Mouse (Mus musculus): ENCODE results near the gene Dync1i2. TPM values are rescaled to one million over a fixed set of nuclear protein-coding genes. Genes with fewer than 3 reads are reported as not detected.

Dync1i2 gene
- total RNA-seq, 4 experiments from 2014 or later: 38.5 to 42.1 (median 41.1) TPM

DNA sequence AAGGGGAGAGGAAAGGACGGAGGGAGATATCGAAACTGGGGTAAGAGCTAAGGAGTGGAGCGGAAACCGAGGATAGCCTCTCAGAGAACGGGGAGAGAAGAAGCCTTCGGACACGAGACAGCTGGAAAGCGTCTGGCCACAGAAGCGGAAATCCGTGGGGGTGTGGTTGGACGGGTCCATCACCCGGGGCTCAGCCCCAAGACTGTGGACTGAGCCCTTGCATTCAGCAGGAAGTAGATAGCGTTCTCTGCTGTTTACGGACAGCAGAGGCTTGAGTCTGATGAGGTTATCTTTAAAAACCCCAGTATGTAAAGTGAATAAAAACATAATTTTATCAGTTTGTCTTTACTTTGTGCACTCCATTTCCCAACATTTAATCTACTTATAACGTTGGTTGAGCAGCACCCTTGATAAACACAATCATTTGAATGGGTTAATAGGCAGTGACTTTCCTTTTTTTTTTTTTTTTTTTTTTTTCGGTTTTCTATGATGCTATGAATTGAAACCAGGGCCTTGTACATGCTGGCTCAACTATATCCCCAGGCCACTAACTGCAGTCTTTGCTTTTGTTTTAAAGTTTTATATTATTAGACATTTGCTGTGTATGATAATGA is 7.6 kb upstream of the Dync1i2 start:
- no peak for DNase-seq (ENCODE audit: low spot score in 2 of 2)

DNA sequence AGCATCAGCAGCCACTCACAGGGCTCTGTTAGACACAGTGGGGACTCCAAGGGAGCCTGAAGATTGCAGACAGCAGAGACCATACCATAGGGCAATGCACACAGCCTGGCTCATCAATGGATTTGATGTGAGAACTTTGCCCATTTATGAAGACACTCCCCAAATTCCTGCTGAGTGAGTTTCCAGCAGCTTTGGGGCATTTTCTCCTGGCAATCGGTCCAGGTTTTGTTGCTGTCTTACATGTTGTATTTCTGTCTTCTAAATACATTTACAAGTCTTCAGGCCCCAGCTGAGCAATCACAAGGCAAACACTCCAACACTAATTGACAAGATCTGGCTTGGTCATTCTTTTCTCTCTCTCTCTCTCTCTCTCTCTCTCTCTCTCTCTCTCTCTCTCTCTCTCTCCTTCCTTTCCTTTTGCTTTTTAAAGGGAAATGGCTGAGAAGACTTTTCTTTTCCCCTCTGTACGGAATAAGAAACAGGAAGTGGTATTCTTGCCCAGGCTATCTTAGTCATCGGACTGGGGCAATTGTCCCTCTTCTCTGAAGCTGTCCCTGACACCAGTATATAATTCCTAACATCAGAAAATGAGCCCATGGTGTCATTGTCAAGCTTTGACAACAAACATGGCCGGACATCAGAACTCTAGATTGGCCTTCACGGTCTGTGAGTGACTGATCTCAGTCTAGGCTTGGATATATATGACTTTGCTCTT is 2.3 kb upstream of the Dync1i2 start:
- no peak for DNase-seq (ENCODE audit: low spot score in 2 of 2)

DNA sequence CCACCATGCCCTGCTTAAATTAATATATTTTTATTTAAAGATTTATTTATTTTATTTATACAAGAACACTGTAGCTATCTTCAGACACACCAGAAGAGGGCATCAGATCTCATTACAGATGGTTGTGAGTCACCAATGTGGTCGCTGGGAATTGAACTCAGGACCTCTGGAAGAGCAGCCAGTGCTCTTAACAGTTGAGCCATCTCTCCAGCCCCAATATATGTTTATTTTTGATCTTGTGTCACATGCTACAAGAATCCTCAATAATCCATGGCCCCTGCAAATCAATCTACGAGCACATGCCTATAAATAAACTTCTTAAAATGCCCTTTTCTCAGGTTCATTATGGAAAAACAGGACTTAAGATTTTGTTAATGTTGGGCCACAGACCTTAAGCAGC is 410 bp upstream of the Dync1i2 start:
- DNase-seq (ENCODE audit: low spot score in 2 of 2): no peak

DNA sequence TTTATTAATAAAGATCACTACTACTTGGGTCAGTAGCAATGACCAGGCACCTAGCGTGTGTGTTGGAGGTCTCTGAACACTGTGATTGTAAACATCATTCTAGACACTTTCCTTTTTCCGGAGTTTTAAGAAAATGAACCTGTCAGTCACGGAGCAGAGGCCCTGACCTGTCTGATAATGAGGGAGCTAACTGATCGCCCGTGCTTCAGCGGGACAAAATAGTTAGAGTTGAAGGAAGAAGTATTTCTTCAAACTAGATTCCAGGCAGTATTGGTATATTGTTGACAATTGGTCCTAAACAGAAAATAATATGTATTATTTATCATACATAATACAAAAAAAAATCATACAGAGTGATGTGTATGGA is 837 bp downstream of the Dync1i2 start:
- no peak for DNase-seq (ENCODE audit: low spot score in 2 of 2)

DNA sequence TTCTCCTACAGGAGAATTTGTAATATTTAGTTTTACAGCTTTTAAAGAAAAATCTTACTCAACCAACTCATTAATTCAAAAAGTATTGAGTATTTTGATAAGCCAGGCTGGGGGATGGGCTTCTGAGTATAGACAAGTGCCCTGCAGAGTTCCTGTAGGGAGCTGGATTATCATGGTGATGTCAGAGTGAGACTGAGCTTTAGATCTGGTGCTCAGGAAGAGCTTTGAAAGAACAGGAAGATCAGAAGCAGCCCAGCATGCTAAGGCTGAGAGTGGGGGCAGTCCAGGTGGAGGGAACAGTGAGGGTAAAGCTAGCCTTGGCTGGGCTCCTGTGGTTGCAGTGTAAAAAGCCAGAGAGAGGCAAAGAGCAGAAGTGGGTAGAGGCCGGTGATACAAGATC is 9.5 kb downstream of the Dync1i2 start:
- DNase-seq (ENCODE audit: low spot score in 2 of 2): no peak

DNA sequence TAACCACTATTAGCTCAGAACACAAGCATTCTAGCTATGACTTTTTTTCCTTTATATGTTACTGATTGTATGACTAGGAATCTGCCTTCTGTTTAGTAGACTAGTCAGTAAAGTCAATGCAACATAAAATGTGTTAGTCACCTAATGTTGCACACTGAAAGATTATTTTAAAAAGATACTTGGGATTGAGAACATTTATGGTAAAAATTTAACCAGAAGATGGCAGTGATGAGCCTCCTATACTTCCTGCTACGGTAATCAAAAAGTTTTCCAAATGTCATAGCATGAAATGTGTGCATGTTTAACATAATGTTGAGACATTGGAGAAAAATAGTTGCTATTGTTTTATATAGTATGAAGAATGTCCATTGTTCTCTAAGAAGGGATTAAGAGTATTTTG is 15.9 kb downstream of the Dync1i2 start:
- DNase-seq (ENCODE audit: low spot score in 2 of 2): no peak

DNA sequence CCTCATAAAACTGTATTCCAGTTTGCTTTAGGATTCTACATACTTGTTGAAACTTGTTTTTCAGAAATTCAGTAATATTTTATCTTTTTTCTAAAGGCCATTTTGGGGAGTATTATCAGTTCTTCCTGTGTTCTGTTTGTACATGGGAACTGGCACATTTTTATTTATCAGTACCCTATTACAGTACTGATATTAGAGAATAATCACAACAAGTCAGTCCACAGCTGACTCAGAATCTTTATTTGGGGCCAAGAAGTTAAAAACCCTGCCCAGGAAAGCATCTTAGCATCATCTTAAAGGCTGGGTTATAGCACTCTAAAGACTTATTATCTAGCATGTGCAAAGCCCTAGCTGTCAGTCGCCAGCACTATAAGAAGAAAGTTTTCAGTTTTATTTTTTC is 18.1 kb downstream of the Dync1i2 start:
- DNase-seq (ENCODE audit: low spot score in 2 of 2): no peak

DNA sequence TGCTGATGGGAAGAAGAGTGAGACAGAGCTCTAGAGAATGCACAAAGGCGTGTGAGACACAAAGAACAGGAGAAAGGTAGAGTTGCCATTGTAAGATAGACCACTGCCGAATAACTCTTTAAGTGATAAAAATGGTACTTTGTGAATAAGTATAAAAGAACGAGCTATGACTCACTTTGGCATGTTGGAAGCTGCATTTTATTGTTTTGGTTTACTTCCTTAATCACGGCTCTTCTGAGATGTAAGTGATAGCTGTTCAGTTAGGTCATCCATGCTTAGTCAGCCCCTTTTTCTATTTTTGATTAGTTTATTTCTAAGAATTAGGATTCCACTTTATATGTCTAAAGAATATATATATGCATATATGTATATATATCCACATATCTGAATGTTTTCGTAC is 20.4 kb downstream of the Dync1i2 start:
- no peak for DNase-seq (ENCODE audit: low spot score in 2 of 2)

DNA sequence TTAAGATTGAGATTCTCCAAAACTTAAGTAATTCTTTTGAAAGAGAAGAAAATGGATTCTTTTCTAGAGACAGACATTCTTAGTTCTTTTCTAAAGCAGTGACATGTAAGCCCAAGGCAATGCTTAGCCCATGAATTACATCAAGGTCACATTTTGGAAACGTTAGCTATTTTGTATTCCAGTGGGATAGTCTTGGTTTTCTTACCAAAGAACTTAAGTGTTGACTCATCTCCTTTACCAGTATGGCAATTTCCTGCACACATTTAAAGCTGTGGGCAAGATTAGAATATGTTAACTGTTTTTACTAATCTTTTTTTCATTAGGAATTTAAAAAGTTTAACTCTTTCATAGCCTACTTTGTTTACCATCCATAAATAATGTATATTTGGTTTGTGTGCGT is 21.5 kb downstream of the Dync1i2 start:
- no peak for DNase-seq (ENCODE audit: low spot score in 2 of 2)

DNA sequence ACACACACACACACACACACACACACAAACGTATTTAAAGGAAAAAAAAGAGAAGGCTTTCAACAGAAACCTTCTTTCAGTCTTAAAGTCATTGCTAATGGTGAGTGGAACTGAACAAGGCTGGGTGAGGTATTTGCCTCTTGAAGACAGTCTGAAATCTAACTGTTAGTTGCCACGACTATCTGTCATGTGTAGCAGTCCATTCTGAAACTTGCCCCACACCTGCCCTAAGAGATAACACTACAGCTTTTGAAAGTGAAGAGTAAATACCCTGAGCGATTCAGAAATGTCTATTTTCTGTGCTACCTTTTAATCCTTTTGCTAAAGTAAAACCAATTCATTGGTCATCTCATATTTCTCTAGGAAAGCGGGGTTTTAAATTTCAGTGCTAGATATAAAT is 23.9 kb downstream of the Dync1i2 start:
- DNase-seq (ENCODE audit: low spot score in 2 of 2): no peak

DNA sequence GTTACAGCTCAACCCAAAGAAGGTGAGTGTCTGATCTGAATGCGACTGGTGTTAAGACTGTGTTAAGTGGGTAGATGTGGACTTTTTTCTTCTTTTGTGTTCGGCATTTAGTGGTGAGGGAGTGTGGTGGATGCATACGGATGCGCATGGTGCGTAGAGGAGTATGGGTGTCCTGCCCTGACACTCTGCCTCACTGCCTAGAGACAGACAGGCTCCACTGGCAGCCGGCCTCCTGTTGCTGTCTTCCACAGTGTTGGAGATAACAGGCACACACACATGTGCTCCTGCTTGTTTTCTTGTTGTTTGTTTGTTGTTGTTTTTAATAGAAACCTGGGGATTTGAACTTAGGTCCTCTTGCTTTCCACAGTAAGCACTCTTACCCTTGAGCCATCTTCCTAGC is 24.5 kb downstream of the Dync1i2 start:
- DNase-seq (ENCODE audit: low spot score in 2 of 2): no peak

DNA sequence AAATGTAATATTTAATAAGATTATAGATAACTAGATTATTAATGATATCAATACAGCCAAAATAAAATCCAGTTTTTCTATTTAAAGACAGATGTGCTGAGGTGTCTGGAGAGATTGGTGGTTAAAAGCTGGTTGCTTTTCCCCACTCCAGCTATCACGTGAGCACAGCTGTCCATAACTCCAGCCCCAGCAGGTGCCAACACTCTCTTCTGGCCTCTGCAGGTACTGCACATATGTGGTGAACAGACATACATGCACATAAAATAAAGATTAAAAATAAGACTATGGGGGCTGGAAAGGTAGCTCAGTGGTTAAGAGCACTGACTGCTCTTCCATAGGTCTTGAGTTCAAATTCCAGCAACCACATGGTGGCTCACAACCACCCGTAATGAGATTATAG is 30.0 kb downstream of the Dync1i2 start:
- no peak for DNase-seq (ENCODE audit: low spot score in 2 of 2)

DNA sequence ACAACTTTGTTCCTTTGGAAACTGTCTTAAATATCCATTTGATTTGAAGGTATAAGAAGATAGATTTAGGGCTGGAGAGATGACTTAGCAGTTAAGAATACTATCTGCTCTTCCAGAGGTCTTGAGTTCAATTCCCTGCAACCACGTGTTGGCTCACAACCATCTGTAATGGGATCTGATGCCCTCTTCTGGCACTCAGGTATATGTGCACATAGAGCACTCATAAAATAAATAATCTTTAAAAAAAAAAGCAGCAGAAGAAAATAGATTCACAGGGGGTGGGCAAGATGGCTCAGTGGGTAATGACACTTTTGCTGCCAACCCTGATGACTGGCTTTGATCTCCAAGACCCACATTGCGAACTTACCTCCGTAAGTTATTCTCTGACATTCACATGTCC is 30.7 kb downstream of the Dync1i2 start:
- no peak for DNase-seq (ENCODE audit: low spot score in 2 of 2)

DNA sequence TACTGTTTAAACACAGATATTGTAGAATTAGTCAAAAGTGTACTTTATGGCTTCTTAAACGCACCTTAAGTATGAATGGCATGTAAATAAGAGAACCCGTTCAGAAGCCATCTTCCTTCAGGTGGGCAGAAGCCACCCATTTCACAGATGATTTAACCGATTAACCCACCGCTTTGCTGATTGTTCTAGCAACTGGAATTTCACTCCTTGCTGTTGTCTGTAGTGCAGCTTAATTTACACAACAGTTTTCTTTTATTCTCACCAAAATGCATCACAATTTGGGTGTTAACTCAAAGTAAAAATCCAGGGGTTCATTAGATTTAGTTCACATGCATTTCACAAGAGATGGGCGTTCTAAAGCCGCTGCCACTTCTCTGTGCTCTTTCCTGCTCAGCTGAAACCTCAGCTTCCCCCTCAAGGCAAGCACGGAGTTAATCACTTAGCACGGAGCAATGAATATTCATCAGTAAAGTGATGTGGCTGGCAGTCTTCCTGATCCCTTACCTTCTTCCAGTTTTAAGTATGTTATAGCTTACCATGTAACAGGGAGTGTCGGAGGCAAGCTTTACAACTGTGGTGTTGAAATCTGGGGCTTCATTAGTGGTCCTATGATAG is 31.7 kb downstream of the Dync1i2 start:
- no peak for DNase-seq (ENCODE audit: low spot score in 2 of 2)

DNA sequence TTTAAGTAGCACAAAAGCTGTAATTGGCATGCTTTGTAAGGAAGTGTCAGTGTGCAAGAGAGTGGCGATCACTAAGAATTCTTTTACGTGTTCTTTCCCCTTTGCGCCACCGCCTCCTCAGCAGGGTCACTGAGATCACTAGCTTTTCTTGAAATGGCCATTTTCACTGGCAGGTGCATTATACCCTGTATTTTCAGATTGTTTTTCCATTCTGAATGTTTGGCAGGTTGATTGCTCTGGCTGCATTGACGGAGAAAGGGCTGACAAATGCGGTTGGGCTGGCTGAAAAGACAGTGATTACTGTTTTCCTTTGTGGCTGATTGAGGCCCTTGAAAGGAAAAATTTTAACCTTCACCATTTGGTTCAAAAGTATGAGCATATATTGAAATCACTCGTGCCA is 33.3 kb downstream of the Dync1i2 start:
- DNase-seq (ENCODE audit: low spot score in 2 of 2): no peak

DNA sequence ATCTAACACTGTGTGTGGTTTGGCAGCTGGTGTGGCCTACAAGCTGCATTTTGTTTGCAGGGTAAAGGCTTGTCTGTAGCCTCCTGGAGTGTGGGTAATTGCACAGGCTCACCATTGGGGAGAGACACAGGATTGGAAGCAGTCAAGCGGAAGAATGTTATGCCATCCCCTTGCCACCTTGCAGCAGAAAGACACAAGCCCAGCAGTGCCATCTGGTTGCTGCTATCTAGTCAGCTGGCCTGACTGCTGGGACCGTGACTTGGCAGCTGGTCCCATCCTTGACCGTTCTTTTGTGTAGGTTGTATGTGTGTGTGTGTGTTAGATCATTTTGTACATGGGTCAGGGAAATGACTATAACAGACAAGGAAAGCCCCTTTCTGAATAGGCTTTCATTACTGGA is 33.9 kb downstream of the Dync1i2 start:
- no peak for DNase-seq (ENCODE audit: low spot score in 2 of 2)

DNA sequence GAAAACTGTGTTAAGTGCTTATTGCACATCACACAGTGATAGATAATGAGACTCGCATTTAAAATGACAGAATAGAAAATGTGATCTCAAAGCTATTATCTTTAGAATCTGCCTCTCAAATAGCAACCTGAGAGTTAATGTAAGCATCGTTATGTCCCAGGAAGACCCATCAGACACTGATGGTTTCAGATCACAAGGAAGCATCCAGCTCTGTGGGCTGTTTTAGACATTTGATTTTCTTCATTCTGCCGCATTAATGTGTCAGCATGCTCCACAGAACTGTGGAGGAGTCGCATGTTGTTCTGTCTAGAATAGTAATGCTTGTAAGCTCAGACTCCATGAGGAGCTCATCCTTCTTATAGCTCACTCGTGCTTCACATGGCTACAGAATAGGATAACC is 34.6 kb downstream of the Dync1i2 start:
- DNase-seq (ENCODE audit: low spot score in 2 of 2): no peak

DNA sequence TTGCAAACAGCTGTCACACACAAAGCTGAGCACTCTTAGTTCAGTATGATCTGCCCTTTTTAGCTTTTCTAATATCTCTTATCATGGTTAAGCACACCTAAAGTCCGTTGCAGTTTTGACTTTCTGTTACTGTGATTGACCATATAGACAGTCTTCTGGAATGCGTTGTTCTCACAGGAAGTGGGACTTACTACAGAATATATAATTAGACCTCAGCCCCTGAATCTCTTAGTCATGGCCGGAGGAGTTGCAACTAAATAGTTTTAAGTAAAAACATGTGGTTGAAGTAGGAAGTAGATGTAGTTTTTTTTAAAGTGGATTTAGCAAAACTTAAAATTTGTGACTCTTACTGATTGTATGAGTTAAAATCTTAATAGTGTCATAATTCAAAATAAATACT is 36.6 kb downstream of the Dync1i2 start:
- no peak for DNase-seq (ENCODE audit: low spot score in 2 of 2)

DNA sequence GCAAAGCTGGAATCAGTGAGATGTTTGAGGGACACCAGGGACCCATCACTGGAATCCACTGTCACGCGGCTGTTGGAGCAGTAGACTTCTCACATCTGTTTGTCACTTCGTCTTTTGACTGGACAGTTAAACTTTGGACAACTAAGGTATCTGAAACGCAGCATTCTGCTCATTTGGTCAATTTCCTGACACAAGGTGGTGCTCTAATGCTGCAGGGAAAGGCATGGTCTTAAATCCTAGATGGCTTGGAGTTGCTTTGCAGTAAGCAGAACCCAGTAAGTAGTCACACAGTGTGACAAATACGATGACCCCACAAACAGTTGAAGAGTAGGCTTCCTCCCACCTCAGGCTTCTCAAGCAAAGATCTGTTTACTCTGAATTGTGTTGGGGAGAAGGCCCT is 39.3 kb downstream of the Dync1i2 start:
- DNase-seq (ENCODE audit: low spot score in 2 of 2): no peak

DNA sequence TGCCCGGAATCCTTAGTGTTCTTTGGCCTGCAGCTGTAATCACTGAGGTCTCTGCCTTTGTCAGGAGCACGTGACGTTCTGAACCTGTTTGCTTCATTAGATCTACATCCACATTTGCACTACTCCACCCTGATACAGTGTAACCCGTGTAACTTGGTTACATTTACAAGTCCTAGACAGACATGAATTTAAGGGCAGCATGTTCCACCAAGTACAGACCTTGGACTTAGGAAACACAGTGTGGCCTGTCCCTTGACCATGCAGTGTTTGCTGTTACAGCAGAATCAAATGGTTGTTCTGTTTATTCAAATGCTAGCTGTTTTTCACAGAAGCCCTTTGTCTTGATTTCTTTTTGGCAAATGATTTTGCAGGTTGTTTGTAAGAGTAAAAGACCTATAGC is 43.3 kb downstream of the Dync1i2 start:
- DNase-seq (ENCODE audit: low spot score in 2 of 2): no peak

DNA sequence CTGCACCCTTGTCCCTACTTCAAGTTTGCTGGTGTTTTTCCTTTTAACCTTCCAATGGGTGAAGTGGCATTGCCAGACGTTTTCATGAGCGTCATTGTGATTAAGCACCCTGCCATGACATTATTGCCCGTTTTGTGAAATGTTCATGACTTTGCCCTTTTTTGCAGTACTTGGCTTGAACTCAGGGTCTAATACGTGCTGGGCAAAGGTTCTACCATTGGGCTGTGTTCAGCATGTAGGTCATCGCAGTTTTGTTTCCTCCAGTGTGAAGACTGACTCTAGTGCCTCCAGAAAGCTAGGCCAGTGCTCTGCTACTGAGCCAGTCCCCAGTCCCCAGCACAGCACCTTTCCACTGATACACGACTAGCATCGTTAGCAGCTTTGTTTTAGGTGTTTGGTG is 45.1 kb downstream of the Dync1i2 start:
- DNase-seq (ENCODE audit: low spot score in 2 of 2): no peak

DNA sequence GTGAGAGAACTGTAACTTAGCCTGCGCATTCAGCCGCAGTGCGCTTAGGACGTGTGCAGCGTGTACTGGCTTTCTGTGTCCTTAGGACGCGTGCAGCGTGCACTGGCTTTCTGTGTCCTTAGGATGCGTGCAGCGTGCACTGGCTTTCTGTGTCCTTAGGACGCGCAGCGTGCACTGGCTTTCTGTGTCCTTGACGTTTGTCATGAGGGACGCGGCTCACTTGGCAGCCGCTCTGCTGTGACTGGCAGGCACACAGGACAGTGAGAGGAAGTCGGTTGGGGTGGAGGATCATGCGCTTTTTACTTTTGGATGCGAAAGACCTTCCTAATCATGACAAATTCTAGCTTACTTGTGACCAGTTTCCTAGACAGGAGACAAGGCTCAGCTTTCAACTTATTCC is 53.1 kb downstream of the Dync1i2 start:
- no peak for DNase-seq (ENCODE audit: low spot score in 2 of 2)

DNA sequence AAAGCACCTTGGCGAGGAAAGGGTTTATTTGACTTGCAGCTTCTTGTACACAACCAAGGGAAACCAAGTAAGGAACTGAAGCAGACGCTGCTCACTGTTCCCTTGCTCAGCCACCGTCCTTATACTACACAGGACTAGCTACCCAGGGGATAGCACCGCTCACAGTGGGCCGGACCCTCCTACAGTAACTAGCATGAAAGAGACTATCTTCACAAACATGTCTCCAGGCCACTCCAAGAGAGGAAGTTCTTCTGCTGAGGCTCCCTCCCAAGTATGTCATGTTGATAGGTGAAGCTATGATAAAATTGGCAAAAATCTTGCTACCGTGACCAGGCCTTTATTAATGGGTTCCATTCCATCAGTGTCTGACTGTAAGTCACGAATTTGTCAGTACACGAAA is 57.2 kb downstream of the Dync1i2 start:
- DNase-seq (ENCODE audit: low spot score in 2 of 2): no peak
